Mouse (Mus musculus): Measurements from ENCODE around the gene Exd2. TPM values are rescaled to one million over a fixed set of nuclear protein-coding genes. Genes with fewer than 3 reads are reported as not detected.

The Exd2 gene
- polyA plus RNA-seq, 1 experiment from 2014 or later = 35.9 TPM

DNA sequence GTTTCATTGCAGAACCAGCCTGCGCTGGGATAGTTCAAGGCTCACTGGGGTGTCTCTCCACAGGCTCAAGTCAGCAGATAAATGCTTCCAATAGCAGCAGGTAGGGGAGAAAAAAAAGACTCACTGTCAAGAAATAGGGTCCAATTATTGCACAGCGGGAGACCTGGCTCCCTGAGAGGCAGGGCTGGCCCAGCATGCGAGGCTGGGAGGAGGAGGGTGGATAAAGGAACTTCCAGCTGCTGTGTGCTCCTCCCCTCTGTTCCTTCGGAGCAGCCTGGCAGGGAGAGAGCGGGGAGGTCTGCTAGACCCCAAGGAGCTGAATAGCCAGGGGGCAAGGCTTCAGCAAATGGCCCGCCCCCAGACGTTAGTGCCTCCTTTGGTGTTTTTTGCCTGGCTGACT is 62.6 kb downstream of the Exd2 start:
- ATAC-seq (ENCODE audit: insufficient number of reproducible peaks, insufficient read depth, low FRiP score, low TSS enrichment, low read depth) = 0 out of 2 replicates have a peak, but pooled peaks have one; percentile 26
- Histone ChIP-seq H3K36me3 (no peaks in the 10 kb centered on the region), H3K9ac (replicated peaks) (no peak overlapping the region), H3K4me1 (replicated peaks) (peaks cover 17% of the 10 kb centered on the region), H3K4me2 (no peak overlapping the region), H3K9me3 (no peaks in the 10 kb centered on the region), H3K27ac (no peak overlapping the region), H3K4me3 (replicated peaks) (no peak overlapping the region), H3K27me3 (peaks cover 23% of the 10 kb centered on the region)
- WGBS = 10% methylated on average over 7 of the region's 7 CpGs

DNA sequence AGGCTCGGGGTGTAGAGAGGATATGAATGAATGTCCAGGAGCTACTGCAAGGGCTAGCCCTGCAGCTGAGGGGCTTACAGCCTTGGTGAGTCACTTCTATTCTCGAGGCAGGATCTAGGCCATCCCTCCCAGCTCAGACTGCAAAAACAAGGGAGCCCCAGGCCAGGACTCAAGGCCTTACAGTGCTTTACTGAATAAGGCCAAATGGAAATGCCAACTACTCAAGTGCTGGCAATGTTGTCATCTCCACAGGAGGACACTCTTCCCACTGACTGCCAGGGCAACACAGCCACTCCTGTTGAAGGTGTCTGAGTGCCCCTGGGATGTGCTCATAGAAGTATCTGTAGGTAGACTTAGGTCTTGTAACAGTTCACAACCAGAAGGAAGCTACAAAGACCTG is 63.6 kb downstream of the Exd2 start:
- Histone ChIP-seq H3K9me3 (no peaks in the 10 kb centered on the region), H3K4me2 (no peak overlapping the region), H3K4me3 (replicated peaks) (no peak overlapping the region), H3K36me3 (no peaks in the 10 kb centered on the region), H3K9ac (replicated peaks) (no peak overlapping the region), H3K4me1 (replicated peaks) (peaks cover 17% of the 10 kb centered on the region), H3K27ac (no peak overlapping the region), H3K27me3 (peaks cover 13% of the 10 kb centered on the region; the same call in 1 of the 2 replicates)
- 69% methylated on average over 2 of the region's 2 CpGs for WGBS
- ATAC-seq (ENCODE audit: insufficient number of reproducible peaks, insufficient read depth, low FRiP score, low TSS enrichment, low read depth) = no peak

- Histone ChIP-seq H3K4me3 (replicated peaks) (no peak overlapping the region), H3K36me3 (no peaks in the 10 kb centered on the region), H3K27me3 (peaks cover 2% of the 10 kb centered on the region; the same call in 1 of the 2 replicates), H3K9me3 (no peaks in the 10 kb centered on the region), H3K27ac (no peak overlapping the region), H3K4me2 (no peak overlapping the region), H3K4me1 (replicated peaks) (peaks cover 17% of the 10 kb centered on the region), H3K9ac (replicated peaks) (no peak overlapping the region)
- WGBS = 80% methylated on average over 5 of the region's 5 CpGs
- ATAC-seq (ENCODE audit: insufficient number of reproducible peaks, insufficient read depth, low FRiP score, low TSS enrichment, low read depth) = no peak
Measured at GRCm38 (mm10) chr12:80527727-80528389, 65.0 kb downstream of the Exd2 start.

- Histone ChIP-seq H3K27ac (no peak overlapping the region), H3K27me3 (peaks cover 2% of the 10 kb centered on the region; the same call in 1 of the 2 replicates), H3K4me2 (no peak overlapping the region), H3K9ac (replicated peaks) (no peak overlapping the region), H3K4me3 (replicated peaks) (no peak overlapping the region), H3K4me1 (replicated peaks) (peaks cover 9% of the 10 kb centered on the region), H3K9me3 (no peaks in the 10 kb centered on the region), H3K36me3 (no peaks in the 10 kb centered on the region)
- no peak for ATAC-seq (ENCODE audit: insufficient number of reproducible peaks, insufficient read depth, low FRiP score, low TSS enrichment, low read depth)
- 55% methylated on average over 2 of the region's 2 CpGs for WGBS
Measured at GRCm38 (mm10) chr12:80530052-80530451, 67.2 kb downstream of the Exd2 start.

- Histone ChIP-seq H3K27ac (no peak overlapping the region), H3K9me3 (no peaks in the 10 kb centered on the region), H3K9ac (replicated peaks) (no peak overlapping the region), H3K4me2 (no peak overlapping the region), H3K27me3 (peaks cover 2% of the 10 kb centered on the region; the same call in 1 of the 2 replicates), H3K4me3 (replicated peaks) (no peak overlapping the region), H3K36me3 (no peaks in the 10 kb centered on the region), H3K4me1 (replicated peaks) (peaks cover 4% of the 10 kb centered on the region)
- WGBS = 65% methylated on average over 6 of the region's 6 CpGs
- no peak for ATAC-seq (ENCODE audit: insufficient number of reproducible peaks, insufficient read depth, low FRiP score, low TSS enrichment, low read depth)
Measured at GRCm38 (mm10) chr12:80530630-80531029, 67.7 kb downstream of the Exd2 start.

DNA sequence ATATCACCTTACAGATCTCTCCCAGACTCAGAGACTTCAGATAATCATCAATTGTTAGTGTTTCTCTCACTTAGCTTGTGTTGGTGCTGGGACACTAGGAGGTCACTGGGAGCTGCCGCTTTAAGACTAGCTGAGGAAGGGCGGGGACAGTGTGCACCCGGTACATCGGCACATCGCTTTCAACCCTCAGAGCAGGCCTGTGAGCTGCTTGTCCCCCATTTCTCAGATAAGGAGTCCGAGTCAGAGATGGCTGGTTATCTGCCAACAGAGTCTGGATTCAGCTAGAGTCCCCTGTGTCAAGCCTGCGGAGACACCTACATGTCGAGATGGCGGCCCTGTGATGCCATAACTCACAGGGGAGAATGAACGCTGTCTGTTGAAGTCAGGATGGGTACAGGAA is 68.7 kb downstream of the Exd2 start:
- Histone ChIP-seq H3K27ac (no peak overlapping the region), H3K4me1 (replicated peaks) (no peaks in the 10 kb centered on the region; the same call in 1 of the 2 replicates), H3K4me2 (no peak overlapping the region), H3K9ac (replicated peaks) (no peak overlapping the region), H3K27me3 (peaks cover 2% of the 10 kb centered on the region; the same call in 1 of the 2 replicates), H3K9me3 (no peaks in the 10 kb centered on the region), H3K36me3 (no peaks in the 10 kb centered on the region), H3K4me3 (replicated peaks) (no peak overlapping the region)
- no peak for ATAC-seq (ENCODE audit: insufficient number of reproducible peaks, insufficient read depth, low FRiP score, low TSS enrichment, low read depth)
- 81% methylated on average over 10 of the region's 10 CpGs for WGBS

- H3K9me3 ChIP-seq = no peaks in the 10 kb centered on the region
- no peak overlapping the region for H3K9ac ChIP-seq (replicated peaks)
- no peak overlapping the region for H3K27ac ChIP-seq
- no peaks in the 10 kb centered on the region for H3K4me1 ChIP-seq (replicated peaks)
- no peak for ATAC-seq (ENCODE audit: insufficient number of reproducible peaks, insufficient read depth, low FRiP score, low TSS enrichment, low read depth)
- WGBS = 55% methylated on average over 2 of the region's 2 CpGs
- H3K36me3 ChIP-seq = no peaks in the 10 kb centered on the region
- H3K27me3 ChIP-seq = peaks cover 2% of the 10 kb centered on the region; the same call in 1 of the 2 replicates
- H3K4me3 ChIP-seq (replicated peaks) = no peak overlapping the region
- H3K4me2 ChIP-seq = no peak overlapping the region
Measured at GRCm38 (mm10) chr12:80533876-80534275, 71.0 kb downstream of the Exd2 start.

DNA sequence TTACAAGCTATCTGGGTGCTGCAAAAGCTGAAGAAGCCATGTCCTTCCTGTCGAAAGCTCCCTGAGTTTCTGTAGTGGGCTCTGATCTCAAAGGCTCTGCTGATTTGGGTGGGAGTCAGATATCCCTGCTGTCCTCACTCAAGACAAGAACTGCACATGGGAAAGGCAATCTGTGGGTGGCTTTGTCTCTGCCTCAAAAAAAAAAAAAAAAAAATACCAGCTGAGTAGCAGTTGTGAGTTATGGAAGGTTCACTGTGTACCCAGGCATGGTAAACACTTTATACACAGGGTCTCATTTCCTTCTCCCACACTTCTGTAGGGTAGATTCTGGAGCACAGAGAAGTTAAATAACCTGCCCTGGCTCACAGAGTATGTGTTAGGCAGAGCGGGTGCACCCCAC is 74.4 kb downstream of the Exd2 start:
- no peak overlapping the region for H3K9ac ChIP-seq (replicated peaks)
- no peak for ATAC-seq (ENCODE audit: insufficient number of reproducible peaks, insufficient read depth, low FRiP score, low TSS enrichment, low read depth)
- no peak overlapping the region for H3K27ac ChIP-seq
- no peaks in the 10 kb centered on the region for H3K36me3 ChIP-seq
- WGBS = 87% methylated on average over 2 of the region's 2 CpGs
- no peak overlapping the region for H3K4me3 ChIP-seq (replicated peaks)
- no peak overlapping the region for H3K4me2 ChIP-seq
- no peaks in the 10 kb centered on the region for H3K4me1 ChIP-seq (replicated peaks)
- no peaks in the 10 kb centered on the region for H3K9me3 ChIP-seq
- no peaks in the 10 kb centered on the region for H3K27me3 ChIP-seq

- WGBS = 66% methylated on average over 6 of the region's 6 CpGs
- no peak overlapping the region for H3K9ac ChIP-seq (replicated peaks)
Measured at GRCm38 (mm10) chr12:80538311-80538710, 75.4 kb downstream of the Exd2 start.

DNA sequence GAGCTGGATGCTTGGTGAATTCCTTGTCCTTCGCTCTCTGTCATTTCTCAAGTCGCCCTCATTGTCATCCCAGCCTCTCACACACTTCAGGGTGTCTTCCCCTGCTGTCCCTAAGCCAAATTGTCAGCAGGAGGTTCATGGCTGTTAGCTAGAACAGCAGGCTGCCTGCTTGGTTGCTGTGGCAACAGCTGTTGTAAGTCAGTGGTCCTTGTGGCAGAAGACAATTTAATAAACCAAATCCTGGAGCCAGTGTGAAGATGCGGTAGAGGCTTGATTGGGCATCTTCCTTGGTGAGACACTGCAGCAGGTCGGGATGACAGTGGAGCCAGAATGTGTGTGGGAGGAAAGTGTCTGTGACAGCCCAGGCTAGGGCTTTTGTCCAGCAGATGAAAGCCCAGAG is 82.4 kb downstream of the Exd2 start:
- no peak for ATAC-seq (ENCODE audit: insufficient number of reproducible peaks, insufficient read depth, low FRiP score, low TSS enrichment, low read depth)
- H3K9me3 ChIP-seq = no peaks in the 10 kb centered on the region
- H3K4me2 ChIP-seq = no peak overlapping the region
- H3K4me1 ChIP-seq (replicated peaks) = peaks cover 22% of the 10 kb centered on the region
- H3K9ac ChIP-seq (replicated peaks) = no peak overlapping the region
- H3K36me3 ChIP-seq = no peaks in the 10 kb centered on the region
- WGBS = 29% methylated on average over 4 of the region's 4 CpGs
- H3K27me3 ChIP-seq = no peaks in the 10 kb centered on the region
- H3K27ac ChIP-seq = no peak overlapping the region
- H3K4me3 ChIP-seq (replicated peaks) = no peak overlapping the region

More at GRCm38 (mm10) chr12:80538311-80538710, 75.4 kb downstream of the Exd2 start:
- Histone ChIP-seq H3K4me1 (replicated peaks) (no peaks in the 10 kb centered on the region), H3K4me2 (no peak overlapping the region), H3K27me3 (no peaks in the 10 kb centered on the region), H3K4me3 (replicated peaks) (no peak overlapping the region), H3K9me3 (no peaks in the 10 kb centered on the region), H3K36me3 (no peaks in the 10 kb centered on the region), H3K27ac (no peak overlapping the region)
- ATAC-seq (ENCODE audit: insufficient number of reproducible peaks, insufficient read depth, low FRiP score, low TSS enrichment, low read depth) = no peak

GRCm38 (mm10) chr12:80549646-80550045 is 86.8 kb downstream of the Exd2 start:
- no peak for ATAC-seq (ENCODE audit: insufficient number of reproducible peaks, insufficient read depth, low FRiP score, low TSS enrichment, low read depth)

More at GRCm38 (mm10) chr12:80549646-80550045, 86.8 kb downstream of the Exd2 start:
- Histone ChIP-seq H3K27me3 (no peaks in the 10 kb centered on the region), H3K4me1 (replicated peaks) (peaks cover 22% of the 10 kb centered on the region), H3K9ac (replicated peaks) (no peak overlapping the region), H3K27ac (no peak overlapping the region), H3K36me3 (no peaks in the 10 kb centered on the region), H3K4me3 (replicated peaks) (no peak overlapping the region), H3K4me2 (no peak overlapping the region), H3K9me3 (no peaks in the 10 kb centered on the region)
- WGBS = 73% methylated on average over 11 of the region's 11 CpGs
